In genomic region chr5:26157396-26158170, GRCm38 (mm10) we compare ENCODE assay signal across 19 mouse cellular contexts. TPM values are rescaled to one million over a fixed set of nuclear protein-coding genes. Genes with fewer than 3 reads are reported as not detected.
A peak's percentile ranks its signal among the peaks of the same experiment; 100 is the strongest.
DNase-seq lines count a peak whose midpoint lies in the region; ATAC-seq and TF ChIP-seq lines count a peak whose summit lies in the region.
"Had no signal": no experiment of that assay in that cellular context is flagged by ENCODE, and none has a peak within 500 bp of the region (broad histone marks: within the 10 kb centered on the region; RNA-seq: fewer than 3 reads in every experiment).

No protein-coding gene starts in this region.

- no peak for ATAC-seq in limb, embryonic 14.5 days (ENCODE audit: low FRiP score, low read depth)
- no peak for ATAC-seq in stomach, postnatal 0 days (ENCODE audit: low FRiP score, low TSS enrichment)
- ATAC-seq: forebrain, embryonic 16.5 days had no signal

- no peaks in the 10 kb centered on the region for H3K9me3 ChIP-seq in limb, embryonic 14.5 days (ENCODE audit: control insufficient read depth, low read length)
- H3K9me3 ChIP-seq in limb, embryonic 10.5 days (replicated peaks): no peaks in the 10 kb centered on the region
- H3K9me3 ChIP-seq in stomach, postnatal 0 days (ENCODE audit: control insufficient read depth, low read length): no peaks in the 10 kb centered on the region
- H3K9me3 ChIP-seq: heart, embryonic 13.5 days had no signal

- peak; percentile 10 for DNase-seq in gastrocnemius, postnatal 14 days
- DNase-seq in gastrocnemius, adult 8-10 months (ENCODE audit: low spot score in 2 of 2): no peak
- peak; percentile 32 for DNase-seq in limb, embryonic 14.5 days (ENCODE audit: low spot score)
- no peak for DNase-seq in limb, embryonic 10.5 days (ENCODE audit: low spot score)
- DNase-seq in adrenal gland, adult (ENCODE audit: inconsistent age in 2 of 2, low spot score in 1 of 2): peak; percentile 83 to 94
- DNase-seq in fibroblast of lung, adult 2 months (ENCODE audit: low read depth): peak; percentile 30
- DNase-seq in stomach, postnatal 0 days (ENCODE audit: low spot score): no peak
- DNase-seq in frontal cortex, adult 2 months (ENCODE audit: extremely low spot score in 1 of 2, low spot score in 1 of 2): no peak
- DNase-seq: cerebellum, adult 18-20 months; left cerebral cortex, postnatal 4 days; right cerebral cortex, adult 18-20 months; thymus, postnatal 25 days had no signal

- H3K9ac ChIP-seq in limb, embryonic 14.5 days (ENCODE audit: low read depth, low read length, severe bottlenecking): no peak overlapping the region
- no peak overlapping the region for H3K9ac ChIP-seq in stomach, postnatal 0 days (ENCODE audit: low read length)
- H3K9ac ChIP-seq: heart, embryonic 13.5 days had no signal

- intact Hi-C loops in gastrocnemius, postnatal 14 days (cut with DNase I; ENCODE audit: low total_unique reads): no loop called here

- H3K36me3 ChIP-seq in limb, embryonic 14.5 days (ENCODE audit: control insufficient read depth, insufficient read depth, low read length): no peaks in the 10 kb centered on the region
- no peaks in the 10 kb centered on the region for H3K36me3 ChIP-seq in limb, embryonic 10.5 days
- H3K36me3 ChIP-seq in stomach, postnatal 0 days (ENCODE audit: control insufficient read depth, insufficient read depth, low read length): no peaks in the 10 kb centered on the region
- H3K36me3 ChIP-seq: heart, embryonic 13.5 days had no signal

- H3K4me3 ChIP-seq in limb, embryonic 14.5 days (replicated peaks; ENCODE audit: low read length): no peak overlapping the region
- H3K4me3 ChIP-seq in limb, embryonic 10.5 days: no peak overlapping the region
- no peak overlapping the region for H3K4me3 ChIP-seq in stomach, postnatal 0 days (ENCODE audit: low read depth, low read length)
- H3K4me3 ChIP-seq: heart, embryonic 13.5 days had no signal

- TF ChIP-seq EP300 in stomach, postnatal 0 days (optimal IDR thresholded peaks at IDR 0.05): no peak

- H3K27me3 ChIP-seq in limb, embryonic 14.5 days (ENCODE audit: control insufficient read depth, insufficient read depth, low read length): no peaks in the 10 kb centered on the region
- H3K27me3 ChIP-seq in limb, embryonic 10.5 days (ENCODE audit: low read depth, poor library complexity, severe bottlenecking): no peaks in the 10 kb centered on the region
- no peaks in the 10 kb centered on the region for H3K27me3 ChIP-seq in stomach, postnatal 0 days (ENCODE audit: control insufficient read depth, insufficient read depth, low read length)
- H3K27me3 ChIP-seq: heart, embryonic 13.5 days had no signal

- TF ChIP-seq POLR2A in limb, embryonic 14.5 days (IDR thresholded peaks at IDR 0.05; ENCODE audit: borderline replicate concordance, extremely low read depth, insufficient read depth, insufficient read length): no peak

- 74% methylated on average over 10 of the region's 10 CpGs for WGBS in limb, embryonic 14.5 days
- WGBS in limb, embryonic 10.5 days: 91% methylated on average over 10 of the region's 10 CpGs
- 57% methylated on average over 10 of the region's 10 CpGs for WGBS in stomach, postnatal 0 days

- TF ChIP-seq CTCF in stomach, postnatal 0 days (IDR thresholded peaks at IDR 0.05; ENCODE audit: low read depth): no peak

- H3K27ac ChIP-seq in limb, embryonic 14.5 days (replicated peaks; ENCODE audit: low read depth, low read length): no peak overlapping the region
- no peak overlapping the region for H3K27ac ChIP-seq in limb, embryonic 10.5 days
- H3K27ac ChIP-seq in stomach, postnatal 0 days (replicated peaks): no peak overlapping the region
- H3K27ac ChIP-seq: heart, embryonic 13.5 days had no signal

- no peaks in the 10 kb centered on the region for H3K4me1 ChIP-seq in limb, embryonic 14.5 days (ENCODE audit: control insufficient read depth, insufficient read depth, low read length)
- no peaks in the 10 kb centered on the region for H3K4me1 ChIP-seq in limb, embryonic 10.5 days
- no peaks in the 10 kb centered on the region for H3K4me1 ChIP-seq in stomach, postnatal 0 days (replicated peaks; ENCODE audit: control insufficient read depth, insufficient read depth)
- H3K4me1 ChIP-seq: heart, embryonic 13.5 days had no signal

- H3K4me2 ChIP-seq in limb, embryonic 14.5 days (replicated peaks; ENCODE audit: low read depth, low read length, severe bottlenecking): no peak overlapping the region
- no peak overlapping the region for H3K4me2 ChIP-seq in stomach, postnatal 0 days (replicated peaks; ENCODE audit: low read depth)
- H3K4me2 ChIP-seq: heart, embryonic 13.5 days had no signal

RNA-seq across cellular contexts. Expression of gene Gm10220, which starts 36.4 kb away (rescaled TPM):
- not detected for total RNA-seq in gastrocnemius, postnatal 14 days (2021)
- total RNA-seq in gastrocnemius, adult 8-10 months (2022): not detected
- polyA plus RNA-seq in limb, embryonic 14.5 days (2012; rRNA removed): not detected in 2 replicates
- polyA plus RNA-seq in limb, embryonic 14.5 days (2014; fragmentation: Nextera tagmentation; extraction: Ambion mirVana): 0.08 TPM in 1 of 2 replicates, not detected in the other
- not detected in 2 replicates for polyA plus RNA-seq in limb, embryonic 10.5 days (2016; fragmentation: Nextera tagmentation; extraction: Ambion mirVana)
- polyA plus RNA-seq in stomach, postnatal 0 days (2015; fragmentation: Nextera tagmentation; extraction: Ambion mirVana): 0.02 and 0.06 TPM in 2 replicates
- polyA plus RNA-seq in frontal cortex, adult 2 months (2012; rRNA removed): not detected in 2 replicates
- total RNA-seq: left cerebral cortex, postnatal 4 days; MEL had no signal
- polyA plus RNA-seq: C2C12; embryonic facial prominence, embryonic 11.5 days; forebrain, embryonic 16.5 days; large intestine, adult 2 months; liver, embryonic 16.5 days had no signal

RNA-seq across cellular contexts. Expression of gene 5031410I06Rik, which starts 52.4 kb away (rescaled TPM):
- total RNA-seq in gastrocnemius, postnatal 14 days (2021): not detected
- total RNA-seq in gastrocnemius, adult 8-10 months (2022): not detected
- polyA plus RNA-seq in limb, embryonic 14.5 days (2012; rRNA removed): not detected in 2 replicates
- polyA plus RNA-seq in limb, embryonic 14.5 days (2014; fragmentation: Nextera tagmentation; extraction: Ambion mirVana): not detected in 2 replicates
- polyA plus RNA-seq in limb, embryonic 10.5 days (2016; fragmentation: Nextera tagmentation; extraction: Ambion mirVana): not detected in 2 replicates
- polyA plus RNA-seq in stomach, postnatal 0 days (2015; fragmentation: Nextera tagmentation; extraction: Ambion mirVana): not detected in 2 replicates
- polyA plus RNA-seq in frontal cortex, adult 2 months (2012; rRNA removed): not detected in 2 replicates
- total RNA-seq: left cerebral cortex, postnatal 4 days; MEL had no signal
- polyA plus RNA-seq: C2C12; embryonic facial prominence, embryonic 11.5 days; forebrain, embryonic 16.5 days; large intestine, adult 2 months; liver, embryonic 16.5 days had no signal

Comparison
In these comparisons a context has a peak if more than half of its experiments do, and no peak if none do; other contexts are left out.
1. DNase-seq: peak in gastrocnemius, postnatal 14 days (single experiment), limb, embryonic 14.5 days (single experiment), adrenal gland, adult (2 of 2) and fibroblast of lung, adult 2 months (single experiment); none in gastrocnemius, adult 8-10 months (0 of 2), limb, embryonic 10.5 days (single experiment), stomach, postnatal 0 days (single experiment) and frontal cortex, adult 2 months (0 of 2).